Mouse (Mus musculus) liver, embryonic 14.5 days (tissue): ENCODE results near the gene Srgap1.

Experiments
- CTCF ChIP-seq: IDR thresholded peaks from 2 replicates; pipeline ENCODE4 v1.5.1; 2016; ENCODE audit warnings: antibody characterized with exemption, low read depth, control low read depth
- EP300 ChIP-seq: IDR thresholded peaks from 2 replicates; pipeline ENCODE4 v1.6.1; 2016; ENCODE audit warnings: antibody characterized with exemption, low read depth

DNA sequence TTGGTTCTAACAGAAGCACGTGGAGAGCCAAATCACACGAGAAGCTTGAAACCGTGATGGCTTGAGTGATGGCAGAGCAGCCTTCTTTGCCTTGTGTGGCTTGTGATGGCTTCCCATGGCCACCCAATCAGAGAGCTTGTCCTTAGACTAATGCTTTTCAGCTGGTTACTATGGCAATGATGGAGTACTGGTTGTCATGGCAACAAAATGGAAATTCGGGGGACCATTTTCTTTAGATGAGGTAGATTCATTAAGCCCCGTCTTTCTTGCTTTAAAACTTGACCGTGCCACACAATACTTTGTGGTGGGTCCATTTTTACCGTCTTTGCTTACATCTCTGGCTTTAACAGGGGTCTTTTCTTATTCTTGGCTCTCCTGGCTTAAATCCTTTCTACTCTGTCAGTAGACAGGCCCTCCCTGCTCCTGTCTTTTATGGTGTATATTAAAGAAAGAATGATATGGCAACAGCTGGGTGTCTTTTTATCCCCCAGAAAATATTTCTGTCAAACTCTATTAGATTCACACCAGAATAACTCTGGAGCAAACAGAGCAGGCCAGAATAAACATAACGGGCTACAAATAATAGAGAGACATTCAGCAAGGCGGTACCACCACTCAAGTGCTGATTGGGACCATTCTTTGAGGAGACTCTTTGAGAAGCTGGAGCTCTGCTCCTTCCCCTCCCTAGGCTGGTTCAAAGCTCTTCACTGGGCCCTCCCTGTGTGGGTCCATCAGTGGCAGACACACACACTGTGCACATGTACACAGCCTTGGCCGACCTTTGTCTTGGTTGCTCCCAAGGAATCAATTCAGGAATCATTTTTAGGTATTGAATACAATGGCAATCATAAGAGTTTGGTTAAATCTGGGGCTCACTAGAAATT is 281.7 kb downstream of the Srgap1 start:
- TF ChIP-seq CTCF = no peak
- no peak for TF ChIP-seq EP300
